Mouse (Mus musculus): ENCODE measurements around the gene Sdad1. TPM values are rescaled to one million over a fixed set of nuclear protein-coding genes. Genes with fewer than 3 reads are reported as not detected.

The Sdad1 gene
- polyA plus RNA-seq, 1 experiment from 2014 or later, result 40.9 TPM

DNA sequence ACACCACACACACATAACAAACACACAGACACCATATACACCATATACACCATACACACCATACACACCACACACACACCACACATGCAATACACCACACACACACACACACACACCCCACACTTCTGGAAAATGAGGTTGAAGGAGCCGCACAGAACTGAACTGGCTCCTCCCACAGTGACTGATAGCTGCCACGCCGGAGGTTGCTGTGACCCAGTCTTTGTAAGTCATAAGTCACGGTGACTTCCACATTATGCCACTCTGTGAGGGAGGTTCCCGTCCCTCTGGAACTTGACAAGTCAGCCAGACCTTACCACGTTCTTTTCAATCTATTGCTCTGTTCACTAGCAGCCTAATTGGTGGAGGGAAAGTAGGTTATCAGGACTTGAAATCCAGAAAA lies 55.8 kb downstream of the Sdad1 start:
- Histone ChIP-seq H3K36me3 (ENCODE audit: control insufficient read depth, insufficient read depth, low read length) (no peaks in the 10 kb centered on the region), H3K27me3 (ENCODE audit: control insufficient read depth, insufficient read depth, low read length) (no peaks in the 10 kb centered on the region), H3K27ac (ENCODE audit: low read depth, low read length) (no peak overlapping the region), H3K4me2 (no peak overlapping the region), H3K9ac (ENCODE audit: low read length) (no peak overlapping the region), H3K4me1 (ENCODE audit: control insufficient read depth, insufficient read depth, low read length) (peaks cover 12% of the 10 kb centered on the region), H3K9me3 (ENCODE audit: control insufficient read depth, low read length) (no peaks in the 10 kb centered on the region), H3K4me3 (ENCODE audit: low read depth, low read length) (no peak overlapping the region)
- ATAC-seq (ENCODE audit: low FRiP score) (no peak), DNase-seq (ENCODE audit: low spot score, missing footprints) (no peak)
- WGBS, result 70% methylated on average over 6 of the region's 6 CpGs

DNA sequence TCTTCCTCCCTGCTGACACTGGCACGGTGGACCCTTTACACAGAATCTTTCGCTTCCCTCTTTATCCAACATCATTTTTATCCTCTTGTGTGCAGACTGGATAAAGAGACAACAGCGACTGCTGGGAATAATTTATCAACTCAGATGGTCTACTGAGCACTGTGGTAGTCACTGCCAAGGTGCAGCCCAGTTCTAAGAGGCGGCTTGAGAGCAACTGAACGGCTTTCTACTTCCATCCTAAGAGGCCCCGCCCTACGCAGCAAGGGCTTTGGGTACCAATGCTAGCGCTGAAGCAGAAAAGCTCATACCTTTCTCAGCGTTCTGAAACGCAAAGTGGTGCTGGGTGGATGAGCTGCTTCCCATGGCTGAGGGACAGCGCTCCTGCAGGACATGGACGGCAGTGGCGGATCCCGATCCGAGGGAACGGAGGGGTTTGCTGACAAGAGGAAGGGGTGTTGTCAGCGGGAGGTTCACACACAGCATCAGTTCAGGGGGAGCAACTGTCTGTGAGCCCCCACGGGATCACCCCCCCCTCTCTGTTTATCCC lies 57.4 kb downstream of the Sdad1 start:
- Histone ChIP-seq H3K36me3 (ENCODE audit: control insufficient read depth, insufficient read depth, low read length) (no peaks in the 10 kb centered on the region), H3K4me1 (ENCODE audit: control insufficient read depth, insufficient read depth, low read length) (peaks cover 12% of the 10 kb centered on the region), H3K9ac (ENCODE audit: low read length) (no peak overlapping the region), H3K9me3 (ENCODE audit: control insufficient read depth, low read length) (no peaks in the 10 kb centered on the region), H3K4me3 (ENCODE audit: low read depth, low read length) (no peak overlapping the region), H3K27me3 (ENCODE audit: control insufficient read depth, insufficient read depth, low read length) (no peaks in the 10 kb centered on the region), H3K4me2 (peak overlapping the region; percentile 18), H3K27ac (ENCODE audit: low read depth, low read length) (no peak overlapping the region)
- DNase-seq (ENCODE audit: low spot score, missing footprints), result peak; percentile 86
- ATAC-seq (ENCODE audit: low FRiP score), result peak; percentile 63; the same call in 1 of the 2 replicates
- 17% methylated on average over 18 of the region's 18 CpGs for WGBS

- no peak overlapping the region for H3K27ac ChIP-seq (ENCODE audit: low read depth, low read length)
- no peaks in the 10 kb centered on the region for H3K36me3 ChIP-seq (ENCODE audit: control insufficient read depth, insufficient read depth, low read length)
- H3K4me2 ChIP-seq, result no peak overlapping the region
- no peak for ATAC-seq (ENCODE audit: low FRiP score)
- WGBS, result 91% methylated on average over 6 of the region's 6 CpGs
- H3K4me3 ChIP-seq (ENCODE audit: low read depth, low read length), result no peak overlapping the region
- H3K9ac ChIP-seq (ENCODE audit: low read length), result no peak overlapping the region
- no peaks in the 10 kb centered on the region for H3K9me3 ChIP-seq (ENCODE audit: control insufficient read depth, low read length)
- H3K4me1 ChIP-seq (ENCODE audit: control insufficient read depth, insufficient read depth, low read length), result peaks cover 12% of the 10 kb centered on the region
- DNase-seq (ENCODE audit: low spot score, missing footprints), result no peak
- no peaks in the 10 kb centered on the region for H3K27me3 ChIP-seq (ENCODE audit: control insufficient read depth, insufficient read depth, low read length)
Observed at GRCm38 (mm10) chr5:92252031-92252430, 58.2 kb downstream of the Sdad1 start.

- Histone ChIP-seq H3K4me3 (ENCODE audit: low read depth, low read length) (no peak overlapping the region), H3K9ac (ENCODE audit: low read length) (no peak overlapping the region), H3K36me3 (ENCODE audit: control insufficient read depth, insufficient read depth, low read length) (no peaks in the 10 kb centered on the region), H3K4me2 (no peak overlapping the region), H3K27ac (ENCODE audit: low read depth, low read length) (no peak overlapping the region), H3K27me3 (ENCODE audit: control insufficient read depth, insufficient read depth, low read length) (no peaks in the 10 kb centered on the region), H3K9me3 (ENCODE audit: control insufficient read depth, low read length) (no peaks in the 10 kb centered on the region), H3K4me1 (ENCODE audit: control insufficient read depth, insufficient read depth, low read length) (peaks cover 4% of the 10 kb centered on the region; the same call in 1 of the 2 replicates)
- WGBS, result 89% methylated on average over 11 of the region's 11 CpGs
- no peak for ATAC-seq (ENCODE audit: low FRiP score)
- no peak for DNase-seq (ENCODE audit: low spot score, missing footprints)
Observed at GRCm38 (mm10) chr5:92248614-92249013, 61.7 kb downstream of the Sdad1 start.

DNA sequence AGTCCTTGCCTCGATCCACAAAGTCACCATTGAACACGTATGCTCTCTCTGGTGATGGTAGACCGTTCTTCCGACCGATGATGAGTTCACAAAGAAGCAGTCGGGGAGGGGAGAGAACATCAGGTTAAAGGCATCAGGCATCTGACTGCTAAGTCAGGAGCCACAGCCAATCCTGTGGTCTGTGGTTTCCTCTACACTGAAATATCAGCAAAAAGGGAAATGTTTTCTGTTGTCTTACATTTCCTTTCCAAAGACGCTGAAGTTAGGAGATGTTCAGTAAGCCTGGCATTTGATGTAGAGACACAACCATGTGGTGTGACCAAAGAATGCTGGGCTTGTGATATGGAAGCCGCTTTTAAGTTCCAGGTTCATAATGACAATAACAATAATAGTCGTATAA lies 64.8 kb downstream of the Sdad1 start:
- no peak overlapping the region for H3K27ac ChIP-seq (ENCODE audit: low read depth, low read length)
- 88% methylated on average over 9 of the region's 9 CpGs for WGBS
- no peak overlapping the region for H3K4me3 ChIP-seq (ENCODE audit: low read depth, low read length)
- no peaks in the 10 kb centered on the region for H3K27me3 ChIP-seq (ENCODE audit: control insufficient read depth, insufficient read depth, low read length)
- ATAC-seq (ENCODE audit: low FRiP score) (no peak), DNase-seq (ENCODE audit: low spot score, missing footprints) (no peak)
- H3K9ac ChIP-seq (ENCODE audit: low read length), result no peak overlapping the region
- H3K9me3 ChIP-seq (ENCODE audit: control insufficient read depth, low read length), result no peaks in the 10 kb centered on the region
- H3K4me2 ChIP-seq, result no peak overlapping the region
- H3K4me1 ChIP-seq (ENCODE audit: control insufficient read depth, insufficient read depth, low read length), result no peaks in the 10 kb centered on the region
- H3K36me3 ChIP-seq (ENCODE audit: control insufficient read depth, insufficient read depth, low read length), result no peaks in the 10 kb centered on the region

DNA sequence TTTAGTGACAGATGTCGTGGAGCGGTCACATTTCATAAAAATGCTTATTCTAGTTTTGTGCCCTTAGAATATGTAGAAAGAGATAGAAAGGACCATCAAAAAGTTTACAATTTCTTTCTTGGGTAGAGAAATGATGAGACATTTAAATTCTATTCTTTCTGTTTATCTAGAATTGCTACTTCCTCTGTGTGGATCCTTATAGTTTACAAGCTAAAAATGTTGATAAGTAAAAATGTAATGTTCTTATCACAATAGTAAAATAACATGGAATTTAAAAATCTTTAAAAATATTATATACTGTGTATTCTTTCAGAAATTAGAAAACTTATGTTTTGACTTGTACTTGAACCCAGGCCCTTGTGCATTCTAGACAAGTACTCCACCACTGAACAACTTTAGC lies 65.4 kb downstream of the Sdad1 start:
- no peak overlapping the region for H3K4me3 ChIP-seq (ENCODE audit: low read depth, low read length)
- DNase-seq (ENCODE audit: low spot score, missing footprints), result no peak

GRCm38 (mm10) chr5:92240769-92241168 lies 69.5 kb downstream of the Sdad1 start:
- no peak overlapping the region for H3K4me2 ChIP-seq
- H3K4me3 ChIP-seq (ENCODE audit: low read depth, low read length), result no peak overlapping the region
- ATAC-seq (ENCODE audit: low FRiP score) (no peak), DNase-seq (ENCODE audit: low spot score, missing footprints) (no peak)
- H3K9ac ChIP-seq (ENCODE audit: low read length), result no peak overlapping the region
- H3K36me3 ChIP-seq (ENCODE audit: control insufficient read depth, insufficient read depth, low read length), result no peaks in the 10 kb centered on the region
- H3K27me3 ChIP-seq (ENCODE audit: control insufficient read depth, insufficient read depth, low read length), result no peaks in the 10 kb centered on the region
- no peaks in the 10 kb centered on the region for H3K9me3 ChIP-seq (ENCODE audit: control insufficient read depth, low read length)
- WGBS, result 90% methylated on average over 12 of the region's 12 CpGs
- H3K4me1 ChIP-seq (ENCODE audit: control insufficient read depth, insufficient read depth, low read length), result no peaks in the 10 kb centered on the region
- H3K27ac ChIP-seq (ENCODE audit: low read depth, low read length), result no peak overlapping the region

More for the DNA sequence above, 65.4 kb downstream of the Sdad1 start:
- Histone ChIP-seq H3K9me3 (ENCODE audit: control insufficient read depth, low read length) (no peaks in the 10 kb centered on the region), H3K4me2 (no peak overlapping the region), H3K4me1 (ENCODE audit: control insufficient read depth, insufficient read depth, low read length) (no peaks in the 10 kb centered on the region), H3K27me3 (ENCODE audit: control insufficient read depth, insufficient read depth, low read length) (no peaks in the 10 kb centered on the region), H3K27ac (ENCODE audit: low read depth, low read length) (no peak overlapping the region), H3K36me3 (ENCODE audit: control insufficient read depth, insufficient read depth, low read length) (no peaks in the 10 kb centered on the region), H3K9ac (ENCODE audit: low read length) (no peak overlapping the region)
- no peak for ATAC-seq (ENCODE audit: low FRiP score)
- 95% methylated on average over 2 of the region's 2 CpGs for WGBS

GRCm38 (mm10) chr5:92239333-92240232 lies 70.7 kb downstream of the Sdad1 start:
- ATAC-seq (ENCODE audit: low FRiP score), result peak; percentile 64; the same call in 1 of the 2 replicates
- H3K27ac ChIP-seq (ENCODE audit: low read depth, low read length), result no peak overlapping the region

GRCm38 (mm10) chr5:92234939-92235557 lies 75.2 kb downstream of the Sdad1 start:
- no peaks in the 10 kb centered on the region for H3K4me1 ChIP-seq (ENCODE audit: control insufficient read depth, insufficient read depth, low read length)
- DNase-seq (ENCODE audit: low spot score, missing footprints) (no peak), ATAC-seq (ENCODE audit: low FRiP score) (no peak)
- no peak overlapping the region for H3K9ac ChIP-seq (ENCODE audit: low read length)
- no peaks in the 10 kb centered on the region for H3K9me3 ChIP-seq (ENCODE audit: control insufficient read depth, low read length)
- H3K27ac ChIP-seq (ENCODE audit: low read depth, low read length), result no peak overlapping the region
- H3K27me3 ChIP-seq (ENCODE audit: control insufficient read depth, insufficient read depth, low read length), result no peaks in the 10 kb centered on the region
- H3K36me3 ChIP-seq (ENCODE audit: control insufficient read depth, insufficient read depth, low read length), result no peaks in the 10 kb centered on the region
- no peak overlapping the region for H3K4me3 ChIP-seq (ENCODE audit: low read depth, low read length)
- H3K4me2 ChIP-seq, result no peak overlapping the region
- WGBS, result 82% methylated on average over 5 of the region's 5 CpGs

More at GRCm38 (mm10) chr5:92239333-92240232, 70.7 kb downstream of the Sdad1 start:
- Histone ChIP-seq H3K36me3 (ENCODE audit: control insufficient read depth, insufficient read depth, low read length) (no peaks in the 10 kb centered on the region), H3K4me2 (no peak overlapping the region; the same call in 1 of the 2 replicates), H3K9ac (ENCODE audit: low read length) (no peak overlapping the region), H3K4me3 (ENCODE audit: low read depth, low read length) (no peak overlapping the region), H3K4me1 (ENCODE audit: control insufficient read depth, insufficient read depth, low read length) (no peaks in the 10 kb centered on the region), H3K9me3 (ENCODE audit: control insufficient read depth, low read length) (no peaks in the 10 kb centered on the region), H3K27me3 (ENCODE audit: control insufficient read depth, insufficient read depth, low read length) (no peaks in the 10 kb centered on the region)
- DNase-seq (ENCODE audit: low spot score, missing footprints), result peak; percentile 92
- 42% methylated on average over 29 of the region's 29 CpGs for WGBS

Measured in midbrain, embryonic 11.5 days (tissue).